Mouse (Mus musculus): ENCODE results near the gene Fam124b.

DNA sequence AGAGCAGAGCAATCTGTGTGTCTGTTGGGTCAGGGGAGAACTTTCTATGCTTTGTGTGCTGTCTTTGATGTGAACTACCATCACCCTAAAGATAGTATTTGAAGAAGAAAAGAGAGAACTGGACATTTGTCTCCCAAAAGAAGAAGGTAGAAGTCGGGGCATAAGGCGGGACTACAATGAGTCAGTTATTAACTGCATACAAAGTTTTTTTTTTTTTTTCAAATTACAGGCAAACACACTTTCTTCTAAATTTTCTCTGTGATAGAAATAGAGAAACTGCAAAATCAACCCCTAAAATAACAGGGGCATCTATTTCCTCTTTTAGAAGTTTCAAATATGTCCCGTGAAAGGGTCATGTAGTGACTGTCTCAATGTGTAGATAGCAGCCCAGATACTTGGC lies 16.0 kb downstream of the Fam124b start:
- TF ChIP-seq CTCF (IDR thresholded peaks at IDR 0.05; ENCODE audit: low read depth, low read length) (no peak), GATA1 (IDR thresholded peaks at IDR 0.05; ENCODE audit: borderline replicate concordance, low read length) (no peak), GATA2 (IDR thresholded peaks at IDR 0.05; ENCODE audit: borderline replicate concordance, low read depth, low read length) (no peak), TAL1 (conservative IDR thresholded peaks at IDR 0.05; ENCODE audit: low read depth, low read length) (no peak)
